Mouse (Mus musculus): ENCODE data around the gene Snx29. TPM values are rescaled to one million over a fixed set of nuclear protein-coding genes. Genes with fewer than 3 reads are reported as not detected.
A peak's percentile ranks its signal among the peaks of the same experiment; 100 is the strongest.

The Snx29 gene
- polyA plus RNA-seq, 1 experiment from 2014 or later, result 10.0 TPM

DNA sequence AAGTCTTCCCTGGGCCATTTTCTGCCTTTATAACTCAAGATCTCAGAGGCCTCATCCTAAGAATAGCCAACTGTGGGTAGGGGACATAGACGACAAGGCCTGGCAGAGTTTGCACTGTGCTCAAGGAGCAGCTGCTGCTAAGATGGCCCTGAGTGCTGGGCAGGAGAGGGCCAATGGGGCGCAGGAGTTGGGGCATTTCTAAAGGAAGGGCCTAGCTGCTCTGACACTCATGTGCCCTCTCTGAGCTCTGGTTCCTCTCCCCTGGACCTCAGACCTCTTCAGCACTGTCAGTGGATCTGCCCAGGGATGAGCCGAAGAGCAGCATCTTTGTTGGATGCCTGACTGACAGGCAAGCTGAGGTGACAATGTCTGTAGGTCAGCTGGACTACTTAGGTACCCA is 426.4 kb downstream of the Snx29 start:
- 82% methylated on average over 3 of the region's 3 CpGs for WGBS
- no peak overlapping the region for H3K9ac ChIP-seq (ENCODE audit: low read length)
- no peaks in the 10 kb centered on the region for H3K4me1 ChIP-seq (ENCODE audit: control insufficient read depth, insufficient read depth, low read length)
- H3K27me3 ChIP-seq (ENCODE audit: control insufficient read depth, insufficient read depth, low read length), result no peaks in the 10 kb centered on the region
- no peak overlapping the region for H3K4me3 ChIP-seq (ENCODE audit: low read depth, low read length)
- no peaks in the 10 kb centered on the region for H3K36me3 ChIP-seq (ENCODE audit: control insufficient read depth, insufficient read depth, low read length)
- no peak overlapping the region for H3K27ac ChIP-seq (ENCODE audit: low read depth, low read length)
- DNase-seq (ENCODE audit: low spot score, missing footprints) (peak; percentile 67), ATAC-seq (ENCODE audit: low FRiP score) (no peak)
- no peaks in the 10 kb centered on the region for H3K9me3 ChIP-seq (ENCODE audit: control insufficient read depth, low read length)
- no peak overlapping the region for H3K4me2 ChIP-seq

DNA sequence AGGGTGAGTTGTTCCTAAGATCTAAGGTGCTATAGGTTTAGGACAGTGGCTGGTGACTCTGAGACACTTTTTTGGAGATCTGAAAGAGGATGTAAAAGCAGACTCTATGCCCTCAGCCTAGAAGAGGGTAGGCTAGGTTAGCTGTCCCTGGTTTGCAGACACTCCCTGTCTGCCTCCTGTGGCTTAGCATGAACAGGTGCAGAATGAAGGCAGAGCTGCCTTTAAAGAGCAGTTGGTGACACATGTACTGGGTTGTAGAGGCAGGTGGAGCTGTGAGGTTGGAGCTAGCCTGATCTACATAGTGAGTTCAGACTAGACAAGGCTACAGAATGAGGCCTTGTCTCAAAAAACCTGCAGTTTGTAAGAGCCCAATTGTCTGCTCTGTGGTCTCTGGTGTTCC is 427.9 kb downstream of the Snx29 start:
- Histone ChIP-seq H3K36me3 (ENCODE audit: control insufficient read depth, insufficient read depth, low read length) (no peaks in the 10 kb centered on the region), H3K27me3 (ENCODE audit: control insufficient read depth, insufficient read depth, low read length) (no peaks in the 10 kb centered on the region), H3K9ac (ENCODE audit: low read length) (no peak overlapping the region), H3K4me1 (ENCODE audit: control insufficient read depth, insufficient read depth, low read length) (no peaks in the 10 kb centered on the region), H3K9me3 (ENCODE audit: control insufficient read depth, low read length) (no peaks in the 10 kb centered on the region), H3K4me3 (ENCODE audit: low read depth, low read length) (no peak overlapping the region), H3K27ac (ENCODE audit: low read depth, low read length) (no peak overlapping the region), H3K4me2 (no peak overlapping the region)
- DNase-seq (ENCODE audit: low spot score, missing footprints) (no peak), ATAC-seq (ENCODE audit: low FRiP score) (no peak)

DNA sequence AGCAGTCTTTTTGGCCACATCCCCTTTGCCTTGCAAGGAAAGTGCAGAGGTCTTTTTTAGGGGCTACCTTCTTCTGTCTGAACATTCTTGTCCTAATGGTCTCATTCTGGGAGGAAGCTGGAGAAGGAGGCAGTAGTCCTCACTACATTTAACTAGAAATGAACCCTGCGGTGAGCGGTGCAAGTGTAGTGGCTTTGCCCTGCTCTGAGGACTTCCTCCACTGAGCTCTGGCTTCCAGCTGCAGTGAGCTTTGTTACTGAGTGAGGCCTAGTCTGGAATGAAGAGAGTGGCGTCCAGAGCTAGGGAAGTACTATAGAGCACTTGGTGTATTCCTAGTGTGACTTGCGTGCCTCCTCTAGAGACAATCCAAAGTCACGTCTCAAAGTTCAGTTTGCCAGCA is 429.8 kb downstream of the Snx29 start:
- no peak overlapping the region for H3K9ac ChIP-seq (ENCODE audit: low read length)
- WGBS, result 88% methylated on average over 5 of the region's 5 CpGs
- ATAC-seq (ENCODE audit: low FRiP score), result no peak

DNA sequence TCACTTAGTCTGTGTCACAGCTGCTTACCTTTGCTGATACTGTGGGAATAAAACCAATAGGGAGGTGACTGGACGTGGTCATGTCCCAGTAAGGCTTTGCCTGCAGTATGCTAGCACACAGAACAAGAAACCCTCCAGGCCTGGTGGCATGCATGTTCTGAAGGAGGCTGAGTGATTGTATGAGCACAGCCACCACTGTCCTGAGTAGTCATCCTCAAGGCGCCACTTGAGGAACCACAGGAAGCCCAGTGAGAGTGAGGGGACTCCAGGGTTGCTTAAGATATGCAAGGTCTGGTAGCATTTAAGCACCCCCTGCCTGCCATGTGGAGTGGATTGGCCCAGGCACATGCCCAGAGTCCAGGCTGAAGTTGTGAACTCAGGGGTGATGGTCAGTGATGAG is 430.8 kb downstream of the Snx29 start:
- WGBS, result 78% methylated on average over 2 of the region's 2 CpGs
- no peak overlapping the region for H3K9ac ChIP-seq (ENCODE audit: low read length)

More for the DNA sequence above, 429.8 kb downstream of the Snx29 start:
- DNase-seq (ENCODE audit: low spot score, missing footprints), result peak; percentile 41
- Histone ChIP-seq H3K4me1 (ENCODE audit: control insufficient read depth, insufficient read depth, low read length) (no peaks in the 10 kb centered on the region), H3K27ac (ENCODE audit: low read depth, low read length) (no peak overlapping the region), H3K36me3 (ENCODE audit: control insufficient read depth, insufficient read depth, low read length) (no peaks in the 10 kb centered on the region), H3K4me2 (no peak overlapping the region), H3K9me3 (ENCODE audit: control insufficient read depth, low read length) (no peaks in the 10 kb centered on the region), H3K27me3 (ENCODE audit: control insufficient read depth, insufficient read depth, low read length) (no peaks in the 10 kb centered on the region), H3K4me3 (ENCODE audit: low read depth, low read length) (no peak overlapping the region)

DNA sequence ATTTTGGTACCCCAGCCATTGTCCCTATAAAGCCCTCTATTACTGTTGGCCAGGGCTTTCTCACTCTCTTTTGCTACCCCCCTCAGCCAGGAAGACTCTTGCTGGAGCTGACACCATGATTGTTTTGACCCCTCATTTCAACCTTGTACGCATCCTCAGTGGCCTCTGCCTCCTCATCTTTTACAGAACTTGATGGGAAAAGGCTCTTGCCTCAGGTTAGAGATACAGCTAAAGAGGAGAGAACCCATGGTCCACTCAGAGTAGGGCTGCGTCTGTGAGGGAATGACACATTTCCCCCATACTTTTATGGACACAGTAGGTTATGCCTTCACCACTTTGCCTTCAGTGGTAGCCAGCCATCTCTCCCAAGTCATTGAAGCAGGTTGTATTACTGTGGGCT is 431.4 kb downstream of the Snx29 start:
- Histone ChIP-seq H3K36me3 (ENCODE audit: control insufficient read depth, insufficient read depth, low read length) (no peaks in the 10 kb centered on the region), H3K27ac (ENCODE audit: low read depth, low read length) (no peak overlapping the region), H3K4me1 (ENCODE audit: control insufficient read depth, insufficient read depth, low read length) (no peaks in the 10 kb centered on the region), H3K4me3 (ENCODE audit: low read depth, low read length) (no peak overlapping the region), H3K4me2 (no peak overlapping the region), H3K9me3 (ENCODE audit: control insufficient read depth, low read length) (no peaks in the 10 kb centered on the region), H3K9ac (ENCODE audit: low read length) (no peak overlapping the region), H3K27me3 (ENCODE audit: control insufficient read depth, insufficient read depth, low read length) (no peaks in the 10 kb centered on the region)
- no peak for ATAC-seq (ENCODE audit: low FRiP score)
- WGBS, result 85% methylated on average over 2 of the region's 2 CpGs
- peak; percentile 69 for DNase-seq (ENCODE audit: low spot score, missing footprints)

More for the DNA sequence above, 430.8 kb downstream of the Snx29 start:
- no peak overlapping the region for H3K27ac ChIP-seq (ENCODE audit: low read depth, low read length)
- DNase-seq (ENCODE audit: low spot score, missing footprints) (no peak), ATAC-seq (ENCODE audit: low FRiP score) (no peak)
- no peaks in the 10 kb centered on the region for H3K9me3 ChIP-seq (ENCODE audit: control insufficient read depth, low read length)
- no peaks in the 10 kb centered on the region for H3K36me3 ChIP-seq (ENCODE audit: control insufficient read depth, insufficient read depth, low read length)
- no peaks in the 10 kb centered on the region for H3K27me3 ChIP-seq (ENCODE audit: control insufficient read depth, insufficient read depth, low read length)
- no peak overlapping the region for H3K4me3 ChIP-seq (ENCODE audit: low read depth, low read length)
- H3K4me1 ChIP-seq (ENCODE audit: control insufficient read depth, insufficient read depth, low read length), result no peaks in the 10 kb centered on the region
- no peak overlapping the region for H3K4me2 ChIP-seq

DNA sequence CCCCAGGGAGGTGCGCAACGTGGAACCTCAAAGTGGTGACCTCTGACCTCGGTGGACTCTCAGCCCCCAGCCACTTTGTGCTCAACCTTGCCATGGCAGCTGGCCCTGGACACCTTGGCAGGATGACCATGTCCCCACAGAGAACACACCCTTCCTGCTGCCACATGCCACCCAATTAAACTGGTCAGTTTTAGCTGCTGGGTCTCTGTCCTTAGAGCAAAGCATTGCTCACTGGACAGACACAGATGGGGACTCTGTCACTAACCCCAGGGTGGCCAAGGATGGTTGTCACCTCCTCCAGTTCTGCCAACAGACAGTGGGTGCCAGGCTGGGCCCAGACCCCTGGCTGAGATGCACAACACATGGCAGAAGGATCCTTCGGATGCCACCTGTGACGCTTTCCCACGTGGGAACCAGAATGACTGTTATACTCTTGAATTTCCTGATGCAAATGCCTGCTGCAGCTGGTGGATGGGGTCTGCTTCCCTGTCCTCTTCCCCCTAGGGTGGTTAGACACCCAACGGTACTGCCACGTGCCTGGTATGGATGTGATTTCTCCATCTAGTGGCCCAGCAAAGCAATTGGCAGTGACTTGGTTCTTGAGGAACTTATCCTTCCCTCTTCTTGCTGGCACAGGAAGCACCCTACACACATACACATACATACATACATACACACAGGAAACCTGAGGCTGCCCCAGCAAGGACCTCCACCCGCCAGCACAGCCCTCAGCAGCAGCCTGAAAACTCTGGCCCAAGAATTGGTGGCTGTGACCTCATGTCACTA is 432.8 kb downstream of the Snx29 start:
- Histone ChIP-seq H3K27ac (ENCODE audit: low read depth, low read length) (no peak overlapping the region), H3K9me3 (ENCODE audit: control insufficient read depth, low read length) (no peaks in the 10 kb centered on the region), H3K4me2 (no peak overlapping the region), H3K4me1 (ENCODE audit: control insufficient read depth, insufficient read depth, low read length) (no peaks in the 10 kb centered on the region), H3K4me3 (ENCODE audit: low read depth, low read length) (no peak overlapping the region), H3K9ac (ENCODE audit: low read length) (no peak overlapping the region), H3K36me3 (ENCODE audit: control insufficient read depth, insufficient read depth, low read length) (no peaks in the 10 kb centered on the region), H3K27me3 (ENCODE audit: control insufficient read depth, insufficient read depth, low read length) (no peaks in the 10 kb centered on the region)
- no peak for ATAC-seq (ENCODE audit: low FRiP score)
- 84% methylated on average over 9 of the region's 9 CpGs for WGBS
- peak; percentile 67 for DNase-seq (ENCODE audit: low spot score, missing footprints)

DNA sequence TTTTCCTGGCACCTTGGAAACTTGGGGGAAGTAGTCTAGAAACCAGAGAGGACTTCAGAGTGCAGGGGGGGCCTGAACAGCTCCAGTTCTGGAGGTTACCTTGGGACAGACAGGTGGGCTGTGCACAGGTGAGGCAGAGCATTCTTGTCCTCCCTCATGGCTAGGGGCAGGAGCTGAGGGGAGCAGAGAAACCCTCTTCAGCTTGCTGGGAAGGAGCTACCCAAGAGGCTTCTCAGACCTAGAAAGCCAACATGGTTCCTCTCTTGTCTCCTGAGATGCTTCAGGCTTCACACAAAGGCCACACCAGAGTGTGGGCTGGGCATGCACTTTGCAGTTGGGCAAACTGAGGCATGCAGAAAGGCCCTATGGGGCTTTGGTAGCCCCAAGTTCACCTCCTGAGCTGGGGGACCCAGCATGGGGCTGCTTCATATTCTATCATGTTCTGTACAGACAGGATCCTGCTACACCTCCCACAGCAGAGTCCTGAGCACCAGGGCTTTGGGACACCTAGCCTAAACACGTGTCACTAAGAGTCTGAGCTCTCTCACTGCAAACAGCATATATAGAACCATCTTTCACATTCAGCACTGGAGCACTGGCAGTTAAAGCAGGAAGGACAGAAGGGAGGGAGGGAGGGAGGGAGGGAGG is 434.0 kb downstream of the Snx29 start:
- H3K27ac ChIP-seq (ENCODE audit: low read depth, low read length), result no peak overlapping the region
- DNase-seq (ENCODE audit: low spot score, missing footprints), result peak; percentile 60

DNA sequence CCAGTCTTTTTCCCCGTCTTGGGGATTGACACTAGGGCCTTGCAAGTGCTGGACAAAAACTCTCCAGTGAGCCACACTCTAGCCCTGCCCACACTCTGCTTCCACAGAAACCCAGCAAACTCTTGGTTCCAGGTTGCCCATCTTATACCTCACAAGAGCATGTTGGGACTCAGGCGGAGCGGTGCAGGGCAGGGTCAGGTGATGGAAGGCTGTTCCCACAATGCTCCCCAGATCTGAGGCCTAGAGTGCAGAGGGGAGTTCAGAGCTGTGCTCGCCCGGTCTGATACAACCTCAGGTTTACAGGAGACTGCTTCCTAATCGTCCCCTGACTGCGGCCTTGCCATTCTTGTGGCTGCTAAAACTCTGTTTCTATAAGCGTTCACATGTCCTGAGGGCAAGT is 434.8 kb downstream of the Snx29 start:
- no peaks in the 10 kb centered on the region for H3K9me3 ChIP-seq (ENCODE audit: control insufficient read depth, low read length)
- DNase-seq (ENCODE audit: low spot score, missing footprints) (peak; percentile 80), ATAC-seq (ENCODE audit: low FRiP score) (no peak)
- no peak overlapping the region for H3K9ac ChIP-seq (ENCODE audit: low read length)
- no peak overlapping the region for H3K4me2 ChIP-seq
- H3K36me3 ChIP-seq (ENCODE audit: control insufficient read depth, insufficient read depth, low read length), result no peaks in the 10 kb centered on the region
- no peaks in the 10 kb centered on the region for H3K27me3 ChIP-seq (ENCODE audit: control insufficient read depth, insufficient read depth, low read length)
- 90% methylated on average over 8 of the region's 8 CpGs for WGBS
- H3K4me3 ChIP-seq (ENCODE audit: low read depth, low read length), result no peak overlapping the region
- no peaks in the 10 kb centered on the region for H3K4me1 ChIP-seq (ENCODE audit: control insufficient read depth, insufficient read depth, low read length)
- no peak overlapping the region for H3K27ac ChIP-seq (ENCODE audit: low read depth, low read length)

More for the DNA sequence above, 434.0 kb downstream of the Snx29 start:
- no peak for ATAC-seq (ENCODE audit: low FRiP score)
- H3K4me1 ChIP-seq (ENCODE audit: control insufficient read depth, insufficient read depth, low read length), result no peaks in the 10 kb centered on the region
- WGBS, result 75% methylated on average over 1 of the region's 1 CpGs
- H3K9me3 ChIP-seq (ENCODE audit: control insufficient read depth, low read length), result no peaks in the 10 kb centered on the region
- H3K4me2 ChIP-seq, result no peak overlapping the region
- no peaks in the 10 kb centered on the region for H3K27me3 ChIP-seq (ENCODE audit: control insufficient read depth, insufficient read depth, low read length)
- no peaks in the 10 kb centered on the region for H3K36me3 ChIP-seq (ENCODE audit: control insufficient read depth, insufficient read depth, low read length)
- H3K9ac ChIP-seq (ENCODE audit: low read length), result no peak overlapping the region
- H3K4me3 ChIP-seq (ENCODE audit: low read depth, low read length), result no peak overlapping the region

DNA sequence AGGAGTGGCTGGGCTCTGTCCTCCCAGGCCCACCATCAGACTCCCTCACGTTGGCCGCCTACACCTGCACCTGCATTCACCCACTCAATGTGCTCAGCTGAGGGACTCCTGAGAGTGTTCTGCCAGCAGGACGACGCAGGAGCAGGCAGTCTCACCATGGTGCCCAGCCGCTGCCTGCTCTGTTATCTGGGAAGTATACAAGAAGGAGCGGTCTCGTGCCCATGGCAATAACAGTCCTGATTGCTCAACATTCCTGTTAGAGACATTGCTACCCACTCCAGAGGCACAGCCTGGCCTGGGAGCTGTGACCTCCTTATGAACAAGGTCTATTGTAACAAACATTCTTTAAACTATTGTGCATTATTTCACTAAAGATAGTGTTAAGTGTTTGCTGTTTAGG is 435.2 kb downstream of the Snx29 start:
- Histone ChIP-seq H3K4me2 (no peak overlapping the region), H3K36me3 (ENCODE audit: control insufficient read depth, insufficient read depth, low read length) (no peaks in the 10 kb centered on the region), H3K4me1 (ENCODE audit: control insufficient read depth, insufficient read depth, low read length) (no peaks in the 10 kb centered on the region), H3K4me3 (ENCODE audit: low read depth, low read length) (no peak overlapping the region), H3K27ac (ENCODE audit: low read depth, low read length) (no peak overlapping the region), H3K27me3 (ENCODE audit: control insufficient read depth, insufficient read depth, low read length) (no peaks in the 10 kb centered on the region), H3K9ac (ENCODE audit: low read length) (no peak overlapping the region), H3K9me3 (ENCODE audit: control insufficient read depth, low read length) (no peaks in the 10 kb centered on the region)
- DNase-seq (ENCODE audit: low spot score, missing footprints) (peak; percentile 14), ATAC-seq (ENCODE audit: low FRiP score) (no peak)
- WGBS, result 87% methylated on average over 7 of the region's 7 CpGs
